Mouse (Mus musculus) limb, embryonic 11.5 days (tissue): ENCODE measurements around the gene Gabrg3. TPM values are rescaled to one million over a fixed set of nuclear protein-coding genes. Genes with fewer than 3 reads are reported as not detected.

Experiments used
- ATAC-seq: fragments of 200-750 bp; cut with Nextera tagmentation; 2 replicates; pipeline ENCODE4 v1.8.0; 2017; ENCODE audit warnings: low read depth; ENCODE audit not compliant: insufficient number of reproducible peaks, low FRiP score, low TSS enrichment
- DNase-seq: peaks from one replicate; pipeline ENCODE4 v3.0.0-alpha.2; 2015; ENCODE audit warnings: low spot score
- H3K27ac ChIP-seq: fragments of 300-500 bp; sonication (generic); replicated peaks from 2 replicates; pipeline ENCODE4 v1.5.1; 2014; ENCODE audit warnings: low read depth, mild to moderate bottlenecking, low read length
- H3K27me3 ChIP-seq: fragments of 300-500 bp; sonication (generic); 2 replicates; pipeline ENCODE4 v1.6.1; 2014; ENCODE audit warnings: mild to moderate bottlenecking, low read length, mixed read lengths; ENCODE audit not compliant: control insufficient read depth, insufficient read depth
- H3K36me3 ChIP-seq: fragments of 300-500 bp; sonication (generic); 2 replicates; pipeline ENCODE4 v1.6.1; 2014; ENCODE audit warnings: mild to moderate bottlenecking, low read length, moderate library complexity, mixed read lengths; ENCODE audit not compliant: control insufficient read depth, insufficient read depth
- H3K4me1 ChIP-seq: fragments of 300-500 bp; sonication (generic); 2 replicates; pipeline ENCODE4 v1.6.1; 2014; ENCODE audit warnings: low read length, mixed read lengths; ENCODE audit not compliant: control insufficient read depth, insufficient read depth
- H3K4me2 ChIP-seq: fragments of 300-500 bp; sonication (generic); 2 replicates; pipeline ENCODE4 v1.6.1; 2014; ENCODE audit warnings: low read depth, mild to moderate bottlenecking, moderate library complexity; ENCODE audit not compliant: severe bottlenecking
- H3K4me3 ChIP-seq: fragments of 300-500 bp; sonication (generic); 2 replicates; pipeline ENCODE4 v1.5.1; 2014; ENCODE audit warnings: low read depth, low read length
- H3K9ac ChIP-seq: fragments of 300-500 bp; sonication (generic); 2 replicates; pipeline ENCODE4 v1.6.1; 2014; ENCODE audit warnings: mild to moderate bottlenecking, low read length
- H3K9me3 ChIP-seq: fragments of 300-500 bp; sonication (generic); 2 replicates; pipeline ENCODE4 v1.6.1; 2016; ENCODE audit warnings: low read length; ENCODE audit not compliant: control insufficient read depth
- WGBS: fragments of 180-500 bp; shearing (Covaris S2); extraction: QIAGEN DNeasy Blood & Tissue Kit; methylation state at CpG from one replicate; pipeline ENCODE4 v1.1.7; 2014; 5-methylcytosine and 5-hydroxymethylcytosine counted together
- polyA plus RNA-seq: library from polyadenylated mRNA; unstranded; fragments of >200 nt; fragmentation: Nextera tagmentation; extraction: Ambion mirVana; gene quantifications from 2 replicates; pipeline ENCODE4 v1.2.1, GENCODE M21; 2014

The Gabrg3 gene
- polyA plus RNA-seq, 1 experiment from 2014 or later: 0.11 TPM

DNA sequence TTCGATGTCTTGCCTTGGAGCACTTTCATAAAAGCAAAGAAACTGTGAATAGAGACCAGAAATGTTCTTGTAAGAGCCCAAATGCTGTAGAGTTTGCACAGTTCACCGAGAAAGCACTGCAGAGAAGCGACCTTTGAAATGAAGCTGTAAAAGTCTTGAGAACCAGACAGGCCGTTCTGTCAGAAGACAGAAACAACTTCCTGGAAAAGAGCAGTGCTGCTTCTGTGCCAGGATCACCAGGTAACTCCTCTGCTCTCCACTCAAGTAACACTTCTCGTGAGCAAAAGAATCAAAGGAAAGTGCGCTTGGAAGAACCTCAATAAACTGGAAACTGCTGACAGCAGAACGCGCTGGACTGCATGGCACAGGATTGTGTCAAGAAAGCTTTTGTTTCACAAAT is 45.1 kb downstream of the Gabrg3 start:
- Histone ChIP-seq H3K4me2 (no peak overlapping the region), H3K4me1 (no peaks in the 10 kb centered on the region), H3K9me3 (no peaks in the 10 kb centered on the region), H3K27me3 (no peaks in the 10 kb centered on the region), H3K27ac (no peak overlapping the region), H3K4me3 (no peak overlapping the region), H3K9ac (no peak overlapping the region), H3K36me3 (no peaks in the 10 kb centered on the region)
- ATAC-seq (no peak), DNase-seq (no peak)
- WGBS: 69% methylated on average over 8 of the region's 8 CpGs

DNA sequence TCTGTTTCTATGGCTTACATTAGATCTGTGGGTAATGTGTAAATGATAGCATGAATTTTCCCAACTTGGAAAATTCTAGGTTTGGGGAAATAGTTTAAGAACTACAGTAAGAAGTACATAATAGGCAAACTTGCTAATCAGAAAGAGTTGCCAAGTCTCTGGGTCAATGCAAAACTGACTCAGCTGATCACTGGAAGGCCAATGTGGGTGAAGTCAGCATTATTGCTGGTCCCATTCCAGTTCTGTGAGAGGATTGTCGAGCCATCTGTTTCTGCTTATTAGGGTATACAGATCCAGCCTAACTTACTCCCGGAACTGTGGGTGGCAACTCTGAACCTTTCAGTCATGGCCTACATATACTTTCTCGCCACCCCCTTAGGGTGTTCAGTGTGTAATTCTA is 55.8 kb downstream of the Gabrg3 start:
- no peak overlapping the region for H3K4me2 ChIP-seq
- H3K27me3 ChIP-seq: no peaks in the 10 kb centered on the region
- 79% methylated on average over 3 of the region's 3 CpGs for WGBS
- no peak overlapping the region for H3K27ac ChIP-seq
- DNase-seq (no peak), ATAC-seq (no peak)
- H3K4me3 ChIP-seq: no peak overlapping the region
- H3K4me1 ChIP-seq: no peaks in the 10 kb centered on the region
- no peaks in the 10 kb centered on the region for H3K9me3 ChIP-seq
- no peaks in the 10 kb centered on the region for H3K36me3 ChIP-seq
- no peak overlapping the region for H3K9ac ChIP-seq

GRCm38 (mm10) chr7:57330240-57330639 is 56.7 kb downstream of the Gabrg3 start:
- H3K27me3 ChIP-seq: no peaks in the 10 kb centered on the region
- no peak overlapping the region for H3K4me3 ChIP-seq
- H3K4me1 ChIP-seq: no peaks in the 10 kb centered on the region
- no peaks in the 10 kb centered on the region for H3K36me3 ChIP-seq
- H3K9me3 ChIP-seq: no peaks in the 10 kb centered on the region
- ATAC-seq (no peak), DNase-seq (no peak)
- H3K27ac ChIP-seq: no peak overlapping the region
- H3K4me2 ChIP-seq: no peak overlapping the region
- 83% methylated on average over 4 of the region's 4 CpGs for WGBS
- no peak overlapping the region for H3K9ac ChIP-seq

GRCm38 (mm10) chr7:57324473-57324872 is 62.5 kb downstream of the Gabrg3 start:
- no peaks in the 10 kb centered on the region for H3K36me3 ChIP-seq
- WGBS: 86% methylated on average over 3 of the region's 3 CpGs
- H3K4me1 ChIP-seq: no peaks in the 10 kb centered on the region
- ATAC-seq (no peak), DNase-seq (no peak)
- no peak overlapping the region for H3K4me3 ChIP-seq
- H3K27ac ChIP-seq: no peak overlapping the region
- no peak overlapping the region for H3K4me2 ChIP-seq
- H3K27me3 ChIP-seq: no peaks in the 10 kb centered on the region
- no peak overlapping the region for H3K9ac ChIP-seq
- no peaks in the 10 kb centered on the region for H3K9me3 ChIP-seq

GRCm38 (mm10) chr7:57322086-57322485 is 64.9 kb downstream of the Gabrg3 start:
- no peaks in the 10 kb centered on the region for H3K36me3 ChIP-seq
- H3K27me3 ChIP-seq: no peaks in the 10 kb centered on the region
- no peak overlapping the region for H3K9ac ChIP-seq
- no peak overlapping the region for H3K27ac ChIP-seq
- 86% methylated on average over 1 of the region's 1 CpGs for WGBS
- no peaks in the 10 kb centered on the region for H3K4me1 ChIP-seq
- no peak for DNase-seq
- no peaks in the 10 kb centered on the region for H3K9me3 ChIP-seq
- no peak overlapping the region for H3K4me2 ChIP-seq
- H3K4me3 ChIP-seq: no peak overlapping the region
- ATAC-seq: no peak

DNA sequence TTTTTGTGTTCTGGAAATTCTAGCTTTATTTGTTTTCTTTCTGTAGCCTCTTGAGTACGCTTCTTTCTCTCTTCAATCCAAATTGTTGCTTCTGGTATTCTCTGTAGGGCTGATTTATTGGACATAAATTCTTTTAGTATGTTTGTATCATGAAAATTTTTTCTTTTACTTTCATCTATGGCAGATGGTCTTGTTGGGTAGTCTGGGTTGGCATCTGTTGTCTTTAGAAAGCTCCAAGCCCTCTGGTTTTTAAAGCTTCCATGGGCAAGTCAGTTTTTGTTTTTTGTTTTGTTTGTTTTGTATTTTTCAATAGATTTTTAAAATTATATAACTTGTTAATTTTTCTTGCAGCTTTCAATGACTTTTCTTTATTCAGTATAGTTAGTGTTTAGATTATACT is 72.0 kb downstream of the Gabrg3 start:
- Histone ChIP-seq H3K27me3 (no peaks in the 10 kb centered on the region), H3K9ac (no peak overlapping the region), H3K4me3 (no peak overlapping the region), H3K9me3 (no peaks in the 10 kb centered on the region), H3K36me3 (no peaks in the 10 kb centered on the region), H3K27ac (no peak overlapping the region), H3K4me2 (no peak overlapping the region), H3K4me1 (no peaks in the 10 kb centered on the region)
- no peak for ATAC-seq
- DNase-seq: no peak
- 82% methylated on average over 1 of the region's 1 CpGs for WGBS

GRCm38 (mm10) chr7:57312018-57312417 is 75.0 kb downstream of the Gabrg3 start:
- no peak for ATAC-seq
- Histone ChIP-seq H3K27ac (no peak overlapping the region), H3K9ac (no peak overlapping the region), H3K9me3 (no peaks in the 10 kb centered on the region), H3K27me3 (no peaks in the 10 kb centered on the region), H3K36me3 (no peaks in the 10 kb centered on the region), H3K4me2 (no peak overlapping the region), H3K4me3 (no peak overlapping the region), H3K4me1 (no peaks in the 10 kb centered on the region)
- WGBS: 92% methylated on average over 2 of the region's 2 CpGs
- no peak for DNase-seq

DNA sequence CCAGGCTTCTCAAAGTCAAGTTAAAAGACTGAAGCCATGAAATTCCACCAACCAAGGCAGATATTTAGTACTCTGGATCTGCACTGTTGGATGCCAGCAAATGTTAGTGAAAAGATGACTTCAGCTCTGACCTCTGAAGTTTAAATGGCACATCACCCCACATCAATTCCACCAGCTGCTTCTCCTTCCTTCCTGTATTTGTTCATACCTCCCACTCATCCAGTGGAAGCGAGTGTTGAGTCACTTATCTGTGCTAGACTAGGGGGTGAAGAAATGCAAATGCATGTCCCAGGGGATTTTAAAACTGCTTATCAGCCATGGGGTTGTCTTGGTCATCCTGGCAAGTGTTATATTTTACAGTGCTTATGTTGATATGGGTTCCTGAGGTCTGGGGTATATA is 79.7 kb downstream of the Gabrg3 start:
- DNase-seq (no peak), ATAC-seq (no peak)
- H3K9ac ChIP-seq: no peak overlapping the region
- no peak overlapping the region for H3K4me2 ChIP-seq
- no peaks in the 10 kb centered on the region for H3K4me1 ChIP-seq
- H3K27ac ChIP-seq: no peak overlapping the region
- H3K9me3 ChIP-seq: no peaks in the 10 kb centered on the region
- no peaks in the 10 kb centered on the region for H3K27me3 ChIP-seq
- WGBS: 89% methylated on average over 1 of the region's 1 CpGs
- no peaks in the 10 kb centered on the region for H3K36me3 ChIP-seq
- H3K4me3 ChIP-seq: no peak overlapping the region

DNA sequence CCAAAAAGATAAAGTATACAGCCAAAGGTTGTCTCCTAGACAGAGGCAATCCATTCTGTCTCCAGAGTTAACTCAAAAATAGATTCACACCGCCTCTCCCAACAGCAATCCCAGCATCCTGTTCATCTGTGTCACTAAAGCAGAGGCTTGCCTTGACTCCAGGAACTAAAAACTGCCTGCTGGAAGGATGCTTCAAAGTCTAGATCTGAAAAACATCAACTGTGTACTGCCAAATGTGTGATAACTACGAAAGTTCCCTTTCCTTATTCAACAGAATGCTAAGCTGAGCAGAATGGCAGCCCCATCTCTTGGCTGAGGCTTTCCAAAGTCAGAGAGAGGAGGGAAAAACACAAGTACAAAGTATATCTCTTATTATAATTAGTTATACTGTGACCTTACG is 90.3 kb downstream of the Gabrg3 start:
- no peaks in the 10 kb centered on the region for H3K4me1 ChIP-seq
- no peaks in the 10 kb centered on the region for H3K9me3 ChIP-seq
- no peak overlapping the region for H3K9ac ChIP-seq
- no peaks in the 10 kb centered on the region for H3K27me3 ChIP-seq
- no peak overlapping the region for H3K4me3 ChIP-seq
- 79% methylated on average over 3 of the region's 3 CpGs for WGBS
- H3K4me2 ChIP-seq: no peak overlapping the region
- no peak overlapping the region for H3K27ac ChIP-seq
- no peaks in the 10 kb centered on the region for H3K36me3 ChIP-seq
- ATAC-seq: no peak
- no peak for DNase-seq
